Mouse (Mus musculus) kidney, embryonic 15.5 days (tissue): ENCODE data around the gene Srp9. TPM values are rescaled to one million over a fixed set of nuclear protein-coding genes. Genes with fewer than 3 reads are reported as not detected.

Source experiments
- ATAC-seq: fragments of 200-750 bp; cut with Nextera tagmentation; replicated peaks from 2 replicates; pipeline ENCODE4 v1.8.0; 2017; ENCODE audit warnings: moderate TSS enrichment; ENCODE audit not compliant: low FRiP score
- H3K27ac ChIP-seq: fragments of 300-500 bp; sonication (generic); 2 replicates; pipeline ENCODE4 v1.5.1; 2015; ENCODE audit warnings: mild to moderate bottlenecking, inconsistent platforms
- H3K27me3 ChIP-seq: fragments of 300-500 bp; sonication (generic); 2 replicates; pipeline ENCODE4 v1.6.1; 2015; ENCODE audit warnings: inconsistent platforms
- H3K36me3 ChIP-seq: fragments of 300-500 bp; sonication (generic); 2 replicates; pipeline ENCODE4 v1.6.1; 2015; ENCODE audit warnings: inconsistent platforms
- H3K4me1 ChIP-seq: fragments of 300-500 bp; sonication (generic); 2 replicates; pipeline ENCODE4 v1.6.1; 2015; ENCODE audit warnings: inconsistent platforms
- H3K4me2 ChIP-seq: fragments of 300-500 bp; sonication (generic); 2 replicates; pipeline ENCODE4 v1.6.1; 2015; ENCODE audit warnings: moderate library complexity, mild to moderate bottlenecking, inconsistent platforms
- H3K4me3 ChIP-seq: fragments of 300-500 bp; sonication (generic); replicated peaks from 2 replicates; pipeline ENCODE4 v1.5.1; 2015; ENCODE audit warnings: mild to moderate bottlenecking, inconsistent platforms
- H3K9ac ChIP-seq: fragments of 300-500 bp; sonication (generic); 2 replicates; pipeline ENCODE4 v1.6.1; 2015; ENCODE audit warnings: mild to moderate bottlenecking, inconsistent platforms
- H3K9me3 ChIP-seq: fragments of 300-500 bp; sonication (generic); replicated peaks from 2 replicates; pipeline ENCODE4 v1.6.1; 2016; ENCODE audit warnings: inconsistent platforms
- WGBS: fragments of 180-500 bp; shearing (Covaris S2); methylation state at CpG from one replicate; pipeline ENCODE4 v1.1.7; 2015; ENCODE audit warnings: mixed read lengths; 5-methylcytosine and 5-hydroxymethylcytosine counted together
- polyA plus RNA-seq: library from polyadenylated mRNA; unstranded; fragments of >200 nt; fragmentation: Nextera tagmentation; extraction: Ambion mirVana; gene quantifications from 2 replicates; pipeline ENCODE4 v1.2.1, GENCODE M21; 2015

Gene Srp9
- polyA plus RNA-seq, 1 experiment from 2014 or later, result 151 TPM

GRCm38 (mm10) chr1:182108397-182109099 lies 16.0 kb upstream of the Srp9 start:
- WGBS, result 56% methylated on average over 13 of the region's 13 CpGs
- no peak for ATAC-seq

GRCm38 (mm10) chr1:182110185-182110584 lies 14.4 kb upstream of the Srp9 start:
- Histone ChIP-seq H3K9me3 (no peaks in the 10 kb centered on the region), H3K36me3 (no peaks in the 10 kb centered on the region), H3K27ac (no peak overlapping the region), H3K4me1 (peaks cover 27% of the 10 kb centered on the region), H3K4me2 (no peak overlapping the region), H3K9ac (no peak overlapping the region), H3K4me3 (no peak overlapping the region), H3K27me3 (0 out of 2 replicates have a peak, but pooled peaks cover 3% of the 10 kb centered on the region)
- WGBS, result 88% methylated on average over 11 of the region's 11 CpGs
- no peak for ATAC-seq

More at GRCm38 (mm10) chr1:182108397-182109099, 16.0 kb upstream of the Srp9 start:
- Histone ChIP-seq H3K4me3 (no peak overlapping the region), H3K4me1 (peaks cover 15% of the 10 kb centered on the region), H3K27ac (no peak overlapping the region), H3K4me2 (no peak overlapping the region), H3K27me3 (0 out of 2 replicates have a peak, but pooled peaks cover 3% of the 10 kb centered on the region), H3K9me3 (no peaks in the 10 kb centered on the region), H3K9ac (no peak overlapping the region), H3K36me3 (no peaks in the 10 kb centered on the region)

- no peak overlapping the region for H3K4me3 ChIP-seq
- no peak overlapping the region for H3K4me2 ChIP-seq
- H3K27me3 ChIP-seq, result 0 out of 2 replicates have a peak, but pooled peaks cover 3% of the 10 kb centered on the region
- H3K36me3 ChIP-seq, result no peaks in the 10 kb centered on the region
- peaks cover 27% of the 10 kb centered on the region for H3K4me1 ChIP-seq
- no peak overlapping the region for H3K27ac ChIP-seq
- ATAC-seq, result no peak
- H3K9me3 ChIP-seq, result no peaks in the 10 kb centered on the region
- no peak overlapping the region for H3K9ac ChIP-seq
- WGBS, result 72% methylated on average over 15 of the region's 15 CpGs
Measured at GRCm38 (mm10) chr1:182110708-182111385, 13.7 kb upstream of the Srp9 start.

GRCm38 (mm10) chr1:182111386-182112317 lies 12.9 kb upstream of the Srp9 start:
- ATAC-seq, result no peak
- peaks cover 27% of the 10 kb centered on the region for H3K4me1 ChIP-seq
- 0 out of 2 replicates have a peak, but pooled peaks cover 3% of the 10 kb centered on the region for H3K27me3 ChIP-seq
- H3K9me3 ChIP-seq, result no peaks in the 10 kb centered on the region
- H3K36me3 ChIP-seq, result no peaks in the 10 kb centered on the region
- no peak overlapping the region for H3K4me3 ChIP-seq
- no peak overlapping the region for H3K4me2 ChIP-seq
- no peak overlapping the region for H3K9ac ChIP-seq
- no peak overlapping the region for H3K27ac ChIP-seq
- whole genome bisulfite sequencing, result 77% methylated on average over 14 of the region's 14 CpGs

GRCm38 (mm10) chr1:182112385-182112784 lies 12.2 kb upstream of the Srp9 start:
- no peak overlapping the region for H3K9ac ChIP-seq

GRCm38 (mm10) chr1:182113131-182113530 lies 11.4 kb upstream of the Srp9 start:
- Histone ChIP-seq H3K9me3 (no peaks in the 10 kb centered on the region), H3K4me2 (no peak overlapping the region), H3K36me3 (no peaks in the 10 kb centered on the region), H3K4me3 (no peak overlapping the region), H3K9ac (no peak overlapping the region), H3K27ac (no peak overlapping the region), H3K4me1 (peaks cover 27% of the 10 kb centered on the region), H3K27me3 (0 out of 2 replicates have a peak, but pooled peaks cover 3% of the 10 kb centered on the region)
- peak; percentile 24; the same call in 1 of the 2 replicates for ATAC-seq
- 88% methylated on average over 11 of the region's 11 CpGs for WGBS

More at GRCm38 (mm10) chr1:182112385-182112784, 12.2 kb upstream of the Srp9 start:
- no peaks in the 10 kb centered on the region for H3K36me3 ChIP-seq
- 0 out of 2 replicates have a peak, but pooled peaks cover 3% of the 10 kb centered on the region for H3K27me3 ChIP-seq
- 93% methylated on average over 15 of the region's 15 CpGs for WGBS
- H3K4me2 ChIP-seq, result no peak overlapping the region
- no peak overlapping the region for H3K4me3 ChIP-seq
- no peaks in the 10 kb centered on the region for H3K9me3 ChIP-seq
- ATAC-seq, result no peak
- H3K4me1 ChIP-seq, result peaks cover 27% of the 10 kb centered on the region
- H3K27ac ChIP-seq, result no peak overlapping the region

- no peak overlapping the region for H3K4me3 ChIP-seq
- peaks cover 27% of the 10 kb centered on the region for H3K4me1 ChIP-seq
- WGBS, result 24% methylated on average over 19 of the region's 19 CpGs
- H3K9ac ChIP-seq, result no peak overlapping the region
- no peaks in the 10 kb centered on the region for H3K9me3 ChIP-seq
- H3K27me3 ChIP-seq, result 0 out of 2 replicates have a peak, but pooled peaks cover 3% of the 10 kb centered on the region
- no peak overlapping the region for H3K4me2 ChIP-seq
- no peaks in the 10 kb centered on the region for H3K36me3 ChIP-seq
- H3K27ac ChIP-seq, result no peak overlapping the region
- peak; percentile 71 for ATAC-seq
Measured at GRCm38 (mm10) chr1:182113587-182114500, 10.7 kb upstream of the Srp9 start.

GRCm38 (mm10) chr1:182115197-182115596 lies 9.3 kb upstream of the Srp9 start:
- H3K4me1 ChIP-seq, result peaks cover 27% of the 10 kb centered on the region
- ATAC-seq, result no peak
- peak overlapping the region; percentile 20; the same call in 1 of the 2 replicates for H3K4me2 ChIP-seq
- H3K36me3 ChIP-seq, result no peaks in the 10 kb centered on the region
- WGBS, result 24% methylated on average over 5 of the region's 5 CpGs
- H3K9ac ChIP-seq, result no peak overlapping the region
- no peak overlapping the region for H3K27ac ChIP-seq
- H3K9me3 ChIP-seq, result no peaks in the 10 kb centered on the region
- 0 out of 2 replicates have a peak, but pooled peaks cover 3% of the 10 kb centered on the region for H3K27me3 ChIP-seq
- H3K4me3 ChIP-seq, result no peak overlapping the region

GRCm38 (mm10) chr1:182115651-182116408 lies 8.7 kb upstream of the Srp9 start:
- Histone ChIP-seq H3K9me3 (no peaks in the 10 kb centered on the region), H3K27me3 (0 out of 2 replicates have a peak, but pooled peaks cover 3% of the 10 kb centered on the region), H3K27ac (no peak overlapping the region), H3K4me1 (peaks cover 27% of the 10 kb centered on the region), H3K9ac (no peak overlapping the region), H3K36me3 (no peaks in the 10 kb centered on the region), H3K4me2 (peak overlapping the region; percentile 20; the same call in 1 of the 2 replicates), H3K4me3 (no peak overlapping the region)
- peak; percentile 71 for ATAC-seq
- WGBS, result 53% methylated on average over 7 of the region's 7 CpGs

GRCm38 (mm10) chr1:182122413-182122812 lies 2.1 kb upstream of the Srp9 start:
- no peak overlapping the region for H3K4me2 ChIP-seq
- no peak overlapping the region for H3K4me3 ChIP-seq
- no peak overlapping the region for H3K9ac ChIP-seq
- H3K36me3 ChIP-seq, result peaks cover 5% of the 10 kb centered on the region; the same call in 1 of the 2 replicates
- WGBS, result 87% methylated on average over 4 of the region's 4 CpGs
- H3K9me3 ChIP-seq, result no peaks in the 10 kb centered on the region
- no peak overlapping the region for H3K27ac ChIP-seq
- no peaks in the 10 kb centered on the region for H3K27me3 ChIP-seq
- peaks cover 19% of the 10 kb centered on the region for H3K4me1 ChIP-seq
- ATAC-seq, result no peak
